Mouse (Mus musculus): ENCODE measurements around the gene AU022252. TPM values are rescaled to one million over a fixed set of nuclear protein-coding genes. Genes with fewer than 3 reads are reported as not detected.

Gene AU022252
- total and polyA plus RNA-seq, 3 experiments: 12.3 to 24.9 TPM; not detected in 1

GRCm38 (mm10) chr4:119254012-119254618, 21.6 kb upstream of the AU022252 start:
- DNase-seq (ENCODE audit: low read depth, low spot score): no peak
- Histone ChIP-seq H3K4me1 (ENCODE audit: control insufficient read depth in 1 of 2, insufficient read depth in 2 of 2, low read length in 2 of 2) (no peaks in the 10 kb centered on the region), H3K27me3 (ENCODE audit: control insufficient read depth in 1 of 2, insufficient read depth in 2 of 2, low read length in 2 of 2) (no peaks in the 10 kb centered on the region), H3K4me3 (ENCODE audit: control insufficient read depth in 1 of 2, insufficient read depth in 1 of 2, low read depth in 2 of 2, low read length in 2 of 2) (no peak overlapping the region), H3K79me2 (ENCODE audit: control insufficient read depth, insufficient read depth, low read length, poor library complexity) (no peaks in the 10 kb centered on the region), H3K9me3 (replicated peaks; ENCODE audit: insufficient read depth, low read length) (no peaks in the 10 kb centered on the region), H3K36me3 (ENCODE audit: control insufficient read depth in 1 of 2, insufficient read depth in 2 of 2, low read length in 2 of 2) (no peaks in the 10 kb centered on the region), H3K27ac (ENCODE audit: control insufficient read depth, low read depth, low read length) (no peak overlapping the region), H3K9ac (ENCODE audit: control insufficient read depth, low read depth, low read length, poor library complexity, severe bottlenecking) (no peak overlapping the region)
- TF ChIP-seq JUND (IDR thresholded peaks at IDR 0.05; ENCODE audit: low read depth, low read length) (no peak), MEF2A (IDR thresholded peaks at IDR 0.05; ENCODE audit: extremely low read depth, insufficient replicate concordance, low read depth, low read length, poor library complexity, severe bottlenecking) (no peak), POLR2AphosphoS2 (IDR thresholded peaks at IDR 0.05; ENCODE audit: low read length) (no peak), MYB (IDR thresholded peaks at IDR 0.05; ENCODE audit: low read depth, low read length) (no peak), CHD2 (IDR thresholded peaks at IDR 0.05; ENCODE audit: low read length) (no peak), ZC3H11A (IDR thresholded peaks at IDR 0.05; ENCODE audit: low read depth, low read length) (no peak), TCF12 (IDR thresholded peaks at IDR 0.05; ENCODE audit: low read depth, low read length) (no peak), POLR2A (IDR thresholded peaks at IDR 0.05; ENCODE audit: control insufficient read depth in 1 of 2, insufficient read depth in 1 of 2, low read depth in 1 of 2, low read length in 2 of 2, poor library complexity in 1 of 2) (no peak), ZMIZ1 (IDR thresholded peaks at IDR 0.05; ENCODE audit: low read depth, low read length) (no peak), TBP (IDR thresholded peaks at IDR 0.05; ENCODE audit: low read depth, low read length) (no peak), SMC3 (IDR thresholded peaks at IDR 0.05; ENCODE audit: low read depth, low read length) (no peak), EP300 (IDR thresholded peaks at IDR 0.05; ENCODE audit: low read depth in 1 of 2, low read length in 2 of 2) (no peak), NELFE (IDR thresholded peaks at IDR 0.05; ENCODE audit: low read depth, low read length) (no peak)

- Histone ChIP-seq H3K4me3 (ENCODE audit: control insufficient read depth in 1 of 2, insufficient read depth in 1 of 2, low read depth in 2 of 2, low read length in 2 of 2) (no peak overlapping the region), H3K4me1 (ENCODE audit: control insufficient read depth in 1 of 2, insufficient read depth in 2 of 2, low read length in 2 of 2) (no peaks in the 10 kb centered on the region), H3K9me3 (replicated peaks; ENCODE audit: insufficient read depth, low read length) (no peaks in the 10 kb centered on the region), H3K27ac (ENCODE audit: control insufficient read depth, low read depth, low read length) (no peak overlapping the region), H3K27me3 (ENCODE audit: control insufficient read depth in 1 of 2, insufficient read depth in 2 of 2, low read length in 2 of 2) (no peaks in the 10 kb centered on the region), H3K9ac (ENCODE audit: control insufficient read depth, low read depth, low read length, poor library complexity, severe bottlenecking) (no peak overlapping the region), H3K79me2 (ENCODE audit: control insufficient read depth, insufficient read depth, low read length, poor library complexity) (no peaks in the 10 kb centered on the region), H3K36me3 (ENCODE audit: control insufficient read depth in 1 of 2, insufficient read depth in 2 of 2, low read length in 2 of 2) (no peaks in the 10 kb centered on the region)
- TF ChIP-seq ZMIZ1 (IDR thresholded peaks at IDR 0.05; ENCODE audit: low read depth, low read length) (no peak), NELFE (IDR thresholded peaks at IDR 0.05; ENCODE audit: low read depth, low read length) (no peak), NRF1 (IDR thresholded peaks at IDR 0.05; ENCODE audit: insufficient read depth, low read depth, low read length, poor library complexity, severe bottlenecking) (no peak), MAX (IDR thresholded peaks at IDR 0.05; ENCODE audit: low read length) (no peak), E2F4 (IDR thresholded peaks at IDR 0.05; ENCODE audit: borderline replicate concordance, low read depth, low read length) (no peak), JUND (IDR thresholded peaks at IDR 0.05; ENCODE audit: low read depth, low read length) (no peak)
- no peak for DNase-seq (ENCODE audit: low read depth, low spot score)
Observed at GRCm38 (mm10) chr4:119252025-119252808, 19.7 kb upstream of the AU022252 start.

All from MEL (cell line).